Mouse (Mus musculus): ENCODE measurements around the gene Rag2.

Gene Rag2

DNA sequence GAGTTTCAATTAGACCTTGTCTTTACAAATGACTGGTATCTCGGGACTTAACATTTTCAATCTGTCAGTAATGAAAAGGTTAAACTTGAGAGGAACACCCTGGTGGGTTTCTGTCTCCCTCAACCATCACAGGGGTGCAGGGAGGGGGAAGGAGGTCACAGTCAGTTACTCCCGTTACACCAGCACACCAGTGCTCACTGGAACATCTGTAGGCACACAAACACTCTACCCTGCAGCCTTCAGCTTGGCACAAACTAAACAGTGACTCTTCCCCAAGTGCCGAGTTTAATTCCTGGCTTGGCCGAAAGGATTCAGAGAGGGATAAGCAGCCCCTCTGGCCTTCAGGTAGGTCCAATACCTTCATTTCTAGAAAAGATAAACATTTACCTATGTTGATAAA lies at the start of gene Rag2:
Rag2 (plus strand) TSS at position 193 of the 400 bp plus-strand sequence.
- in situ Hi-C loops (cut with MboI, MseI) = no loop called here

- in situ Hi-C loops (cut with MboI, MseI) = no loop called here
These were observed 47.3 kb upstream of the Rag2 start for GRCm38 (mm10) chr2:101577243-101577642.

GRCm38 (mm10) chr2:101580027-101580426 lies 44.5 kb upstream of the Rag2 start:
- in situ Hi-C loops (cut with MboI, MseI) = no loop called here

GRCm38 (mm10) chr2:101580428-101580827 lies 44.1 kb upstream of the Rag2 start:
- in situ Hi-C loops (cut with MboI, MseI) = no loop called here

DNA sequence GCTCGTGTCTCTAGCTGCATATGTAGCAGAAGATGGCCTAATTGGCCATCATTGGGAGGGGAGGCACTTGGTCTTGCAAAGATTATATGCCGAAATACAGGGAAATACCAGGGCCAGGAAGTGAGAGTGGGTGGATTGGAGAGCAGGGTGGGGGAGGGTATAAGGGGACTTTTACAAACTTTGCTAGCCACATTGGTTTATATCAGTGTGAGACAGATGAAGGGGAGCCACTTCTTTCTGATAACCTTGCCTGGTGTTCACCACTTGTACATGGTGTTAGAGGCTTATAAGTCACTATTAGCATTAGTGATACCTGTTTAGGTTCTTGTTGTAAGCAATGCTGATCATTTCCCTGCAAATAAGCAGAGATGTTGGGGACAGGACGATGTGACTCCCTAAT lies 43.5 kb upstream of the Rag2 start:
- in situ Hi-C loops (cut with MboI, MseI) = no loop called here

DNA sequence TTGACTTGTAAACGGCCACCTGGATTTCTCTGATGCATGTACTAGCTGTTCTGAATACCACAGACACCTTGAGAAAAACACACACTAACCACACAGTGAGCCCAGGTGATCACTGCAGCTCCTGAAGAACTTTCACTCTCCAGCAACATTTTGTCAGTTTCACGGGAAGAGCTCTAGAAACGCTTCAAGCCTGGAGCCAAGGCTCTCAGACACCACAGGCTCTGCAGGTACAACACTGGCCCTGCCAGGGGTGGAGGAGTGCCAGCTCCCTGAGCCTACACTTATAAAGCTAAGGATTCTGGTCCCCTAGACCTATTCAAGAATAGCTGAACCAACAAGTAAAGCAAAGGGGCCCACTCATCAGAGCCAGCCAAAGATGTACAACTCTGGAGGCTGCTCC lies 43.1 kb upstream of the Rag2 start:
- in situ Hi-C loops (cut with MboI, MseI) = no loop called here

GRCm38 (mm10) chr2:101591356-101591755 lies 33.2 kb upstream of the Rag2 start:
- in situ Hi-C loops (cut with MboI, MseI) = no loop called here

DNA sequence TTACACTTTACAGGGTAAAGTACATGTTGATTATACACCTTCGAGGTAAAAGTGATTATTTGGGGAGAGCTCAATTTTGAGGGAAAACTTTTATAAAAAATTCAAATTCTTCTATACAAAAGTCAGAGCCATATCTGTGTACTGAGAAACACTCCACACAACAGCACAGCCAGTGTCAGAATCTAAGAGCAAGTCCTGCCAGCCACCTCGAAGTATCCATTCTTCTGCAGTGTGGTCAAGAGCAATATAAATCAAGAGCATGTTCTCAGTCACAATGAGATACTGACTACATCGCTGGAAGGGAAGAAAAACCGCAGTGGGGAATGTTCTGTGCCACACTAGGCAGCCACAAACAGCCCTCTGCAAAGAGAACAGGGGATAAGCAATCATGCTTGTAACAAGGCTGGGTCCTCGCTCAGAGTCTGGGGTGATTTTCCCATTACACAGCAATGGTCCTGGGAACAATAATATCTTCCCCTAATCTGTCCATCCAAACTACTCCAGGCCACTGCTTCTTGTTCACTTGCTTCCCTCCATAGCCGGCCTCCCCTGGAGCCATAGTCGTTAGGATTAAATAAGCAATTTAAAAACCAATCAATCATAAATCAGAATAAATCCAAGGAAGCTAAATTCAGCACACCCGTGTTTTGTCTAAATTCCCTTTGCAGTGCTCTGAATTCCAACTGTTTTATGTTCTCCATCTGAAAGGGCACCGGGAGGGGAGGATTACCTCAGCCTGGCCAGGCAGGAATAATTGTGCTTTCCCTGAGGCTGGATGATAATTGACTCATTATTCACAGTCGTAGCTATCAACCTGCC lies 32.3 kb upstream of the Rag2 start:
- in situ Hi-C loops (cut with MboI, MseI) = no loop called here

DNA sequence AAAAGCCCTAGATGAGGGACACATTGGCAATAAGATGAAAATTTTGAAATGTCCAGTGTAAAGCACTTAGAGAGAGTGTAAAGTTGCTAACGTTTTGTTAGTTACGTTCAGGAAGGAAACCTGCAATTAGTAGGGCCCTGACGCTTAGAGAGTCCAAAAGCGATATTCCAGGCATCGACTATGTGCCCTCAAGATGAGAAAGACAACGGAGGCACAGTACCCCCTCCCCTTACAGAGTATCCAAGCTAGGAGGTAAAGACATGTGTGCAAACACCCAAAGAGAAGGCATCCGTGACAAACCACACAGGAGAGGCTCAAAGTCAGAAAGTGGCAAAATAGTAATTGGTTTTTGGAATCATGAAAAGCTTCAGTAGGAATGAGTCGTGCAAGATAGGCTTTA lies 31.6 kb upstream of the Rag2 start:
- in situ Hi-C loops (cut with MboI, MseI) = no loop called here

DNA sequence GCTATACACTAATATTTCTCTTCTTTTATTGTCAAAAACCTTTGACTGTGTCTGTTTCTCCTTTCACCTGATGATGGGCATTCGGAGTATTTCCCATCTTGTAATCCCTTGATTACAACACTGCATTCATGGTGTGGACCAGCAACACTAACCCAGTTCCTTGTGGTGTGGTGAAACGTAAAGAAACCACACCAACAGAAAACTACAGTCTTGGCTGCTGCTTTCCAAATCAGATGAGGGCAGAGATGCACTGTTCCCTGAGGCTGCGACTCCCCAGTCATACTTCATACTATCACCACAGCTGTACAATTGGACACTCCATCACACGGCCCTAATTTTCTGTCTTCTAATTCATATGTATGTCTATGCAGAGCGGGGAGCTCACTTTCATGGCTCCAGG lies 29.8 kb upstream of the Rag2 start:
- in situ Hi-C loops (cut with MboI, MseI) = no loop called here

DNA sequence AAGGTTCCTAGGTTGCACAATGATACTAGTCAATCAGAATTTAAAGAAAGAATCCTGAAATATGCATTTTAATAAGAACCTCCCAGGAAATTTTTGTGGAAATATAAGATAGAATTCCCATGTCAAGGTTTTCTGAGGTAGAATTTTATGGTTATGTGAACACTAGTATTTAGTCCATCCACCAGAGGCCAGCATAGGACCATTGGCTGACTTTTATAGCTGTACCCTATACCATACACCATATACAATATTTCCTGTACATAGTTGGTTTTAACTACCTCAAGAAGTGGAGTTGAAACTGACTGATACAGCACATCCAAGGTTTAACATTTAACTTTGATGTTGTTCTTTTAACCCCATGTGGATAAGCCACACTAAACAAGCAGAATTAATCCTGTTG lies 27.3 kb upstream of the Rag2 start:
- in situ Hi-C loops (cut with MboI, MseI) = no loop called here

GRCm38 (mm10) chr2:101598190-101599181 lies 26.0 kb upstream of the Rag2 start:
- in situ Hi-C loops (cut with MboI, MseI) = no loop called here

- in situ Hi-C loops (cut with MboI, MseI) = no loop called here
These were observed 23.8 kb upstream of the Rag2 start for GRCm38 (mm10) chr2:101600703-101601102.

- in situ Hi-C loops (cut with MboI, MseI) = no loop called here
These were observed 21.4 kb upstream of the Rag2 start for GRCm38 (mm10) chr2:101603099-101603498.

GRCm38 (mm10) chr2:101608232-101608894 lies 16.2 kb upstream of the Rag2 start:
- in situ Hi-C loops (cut with MboI, MseI) = loop anchor here (5.0 kb wide), 1 partner anchor 764 kb away; no protein-coding TSS in a partner anchor

DNA sequence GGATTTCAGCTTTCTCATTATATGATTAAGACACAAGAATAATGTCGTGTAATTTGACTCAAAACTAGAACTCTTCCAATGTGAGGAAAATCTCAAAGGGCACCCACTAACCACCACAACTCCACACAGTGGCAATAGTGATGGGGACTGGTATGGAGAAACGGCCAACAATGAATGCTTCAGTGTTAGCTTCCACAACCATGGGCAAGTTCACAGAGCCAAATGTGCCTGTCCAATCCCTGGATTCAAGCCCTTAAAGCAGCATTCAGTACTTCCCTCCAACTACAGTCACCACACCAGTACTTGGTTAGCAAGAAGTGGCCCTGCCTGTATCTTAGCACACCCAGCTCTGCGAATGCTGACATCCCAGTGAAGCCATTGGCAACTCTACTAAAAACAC lies 13.7 kb upstream of the Rag2 start:
- in situ Hi-C loops (cut with MboI, MseI) = no loop called here

DNA sequence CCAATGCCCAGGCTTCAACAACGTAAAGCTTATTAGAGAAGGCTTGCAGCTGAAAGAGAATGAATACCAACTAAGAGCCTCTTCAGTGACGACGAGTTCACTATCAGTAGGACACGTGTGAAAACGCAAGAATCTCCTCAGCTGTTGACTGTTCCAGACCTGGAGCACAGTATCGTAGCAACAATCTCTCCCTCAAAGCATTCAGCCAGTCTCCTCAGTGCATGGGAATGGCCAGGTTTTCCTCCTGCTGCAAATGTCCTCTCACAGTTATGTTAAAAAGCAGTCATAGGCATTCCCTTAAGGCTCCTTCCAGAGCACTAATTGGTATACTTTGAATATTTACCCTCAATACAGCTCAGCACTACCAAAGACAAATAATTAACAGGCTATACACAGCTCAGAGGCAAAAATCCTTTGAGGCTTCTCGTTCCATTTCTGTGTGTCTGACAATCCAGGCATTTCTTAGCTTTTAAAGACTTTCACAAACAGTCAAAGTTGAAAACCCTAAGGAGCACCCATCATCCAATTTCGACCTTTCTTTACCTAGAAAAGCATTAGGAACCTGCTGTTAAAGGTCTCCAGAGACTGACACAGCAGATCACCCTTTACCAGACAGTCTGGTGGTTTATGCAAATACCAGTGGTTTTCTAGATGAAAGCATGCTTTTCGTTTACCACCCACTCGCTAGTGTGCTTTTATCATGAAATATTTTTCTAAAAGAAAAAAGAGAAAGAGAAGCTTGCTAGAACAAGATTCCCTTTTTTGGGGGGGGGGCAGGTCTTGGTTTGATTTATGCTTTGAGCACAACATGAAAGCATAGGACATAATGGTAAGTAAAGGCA lies 8.8 kb upstream of the Rag2 start:
- in situ Hi-C loops (cut with MboI, MseI) = loop anchor here (5.0 kb wide), 1 partner anchor 37 kb away; no protein-coding TSS in a partner anchor

- in situ Hi-C loops (cut with MboI, MseI) = loop anchor here (5.0 kb wide), 1 partner anchor 34 kb away; no protein-coding TSS in a partner anchor
These were observed 6.1 kb upstream of the Rag2 start for GRCm38 (mm10) chr2:101618373-101618772.

GRCm38 (mm10) chr2:101620899-101621298 lies 3.6 kb upstream of the Rag2 start:
- in situ Hi-C loops (cut with MboI, MseI) = no loop called here

DNA sequence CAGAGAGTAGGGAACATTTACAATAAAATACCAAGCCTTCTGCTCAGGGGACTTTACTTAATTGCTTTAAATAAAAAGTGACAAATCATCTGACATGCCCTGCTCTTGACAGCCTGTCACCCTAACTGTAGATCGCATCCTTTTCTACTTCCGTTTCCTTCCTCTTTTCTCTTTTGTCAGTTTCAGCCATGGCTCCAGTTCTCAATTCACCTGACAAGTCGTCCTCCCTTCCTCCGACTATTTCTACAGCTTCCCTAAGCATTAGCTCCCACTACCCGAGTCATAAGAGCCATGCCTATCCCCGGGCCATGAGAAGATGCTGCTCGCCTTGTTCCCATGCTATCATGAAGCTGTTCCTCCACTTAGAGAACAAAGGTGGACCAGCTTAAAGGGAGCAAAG lies 2.9 kb upstream of the Rag2 start:
- in situ Hi-C loops (cut with MboI, MseI) = no loop called here

DNA sequence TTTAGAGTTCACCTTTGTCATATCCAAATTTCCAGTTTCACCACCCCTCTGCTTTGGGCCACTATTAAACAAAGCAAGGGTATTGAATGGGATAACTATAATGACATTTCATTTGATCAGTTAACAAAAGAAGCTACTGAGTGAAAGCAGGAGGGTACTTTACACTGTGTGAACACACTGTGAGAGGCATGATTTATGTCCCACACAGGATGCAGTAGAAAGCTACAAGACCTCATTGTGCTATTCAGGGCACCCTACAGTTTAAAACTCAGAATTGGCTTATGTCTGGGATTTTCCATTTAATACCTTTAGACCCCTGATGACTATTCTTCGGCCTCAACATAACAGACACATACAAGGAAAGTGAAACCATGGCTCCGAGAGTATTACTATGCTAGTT lies 1.5 kb upstream of the Rag2 start:
- in situ Hi-C loops (cut with MboI, MseI) = no loop called here
